Mouse (Mus musculus) liver, embryonic 11.5 days (tissue): ENCODE results near the gene Lrriq4. TPM values are rescaled to one million over a fixed set of nuclear protein-coding genes. Genes with fewer than 3 reads are reported as not detected.
A peak's percentile ranks its signal among the peaks of the same experiment; 100 is the strongest.

Source experiments
- ATAC-seq: fragments of 200-750 bp; cut with Nextera tagmentation; replicated peaks from 2 replicates; pipeline ENCODE4 v1.8.0; 2017; ENCODE audit warnings: moderate number of reproducible peaks, mild to moderate bottlenecking, moderate TSS enrichment, moderate library complexity; ENCODE audit not compliant: low FRiP score
- DNase-seq: peaks from one replicate; pipeline ENCODE4 v3.0.0-alpha.2; 2017; ENCODE audit warnings: low spot score
- H3K27ac ChIP-seq: fragments of 300-500 bp; sonication (generic); 2 replicates; pipeline ENCODE4 v1.5.1; 2014; ENCODE audit warnings: mild to moderate bottlenecking, low read depth, low read length, control low read depth
- H3K27me3 ChIP-seq: fragments of 300-500 bp; sonication (generic); replicated peaks from 2 replicates; pipeline ENCODE4 v1.6.1; 2014; ENCODE audit warnings: low read length, mixed read lengths; ENCODE audit not compliant: control insufficient read depth, insufficient read depth
- H3K36me3 ChIP-seq: fragments of 300-500 bp; sonication (generic); 2 replicates; pipeline ENCODE4 v1.6.1; 2014; ENCODE audit warnings: mild to moderate bottlenecking, low read length, moderate library complexity, mixed read lengths; ENCODE audit not compliant: control insufficient read depth, insufficient read depth
- H3K4me1 ChIP-seq: fragments of 300-500 bp; sonication (generic); replicated peaks from 2 replicates; pipeline ENCODE4 v1.6.1; 2014; ENCODE audit warnings: low read length, mixed read lengths; ENCODE audit not compliant: control insufficient read depth, insufficient read depth
- H3K4me2 ChIP-seq: fragments of 300-500 bp; sonication (generic); 2 replicates; pipeline ENCODE4 v1.6.1; 2014; ENCODE audit warnings: mild to moderate bottlenecking, control low read depth, moderate library complexity
- H3K4me3 ChIP-seq: fragments of 300-500 bp; sonication (generic); 2 replicates; pipeline ENCODE4 v1.5.1; 2014; ENCODE audit warnings: low read depth, low read length, control low read depth
- H3K9ac ChIP-seq: fragments of 300-500 bp; sonication (generic); 2 replicates; pipeline ENCODE4 v1.6.1; 2014; ENCODE audit warnings: low read depth, low read length, control low read depth
- H3K9me3 ChIP-seq: fragments of 300-500 bp; sonication (generic); 2 replicates; pipeline ENCODE4 v1.6.1; 2016; ENCODE audit warnings: low read length, inconsistent platforms, mixed read lengths; ENCODE audit not compliant: control insufficient read depth
- WGBS: fragments of 180-500 bp; shearing (Covaris S2); extraction: QIAGEN DNeasy Blood & Tissue Kit; methylation state at CpG from one replicate; pipeline ENCODE4 v1.1.7; 2014; 5-methylcytosine and 5-hydroxymethylcytosine counted together
- polyA plus RNA-seq: library from polyadenylated mRNA; unstranded; fragments of >200 nt; fragmentation: Nextera tagmentation; extraction: Ambion mirVana; gene quantifications from 2 replicates; pipeline ENCODE4 v1.2.1, GENCODE M21; 2014

Gene Lrriq4
- polyA plus RNA-seq, 1 experiment from 2014 or later, result not detected

DNA sequence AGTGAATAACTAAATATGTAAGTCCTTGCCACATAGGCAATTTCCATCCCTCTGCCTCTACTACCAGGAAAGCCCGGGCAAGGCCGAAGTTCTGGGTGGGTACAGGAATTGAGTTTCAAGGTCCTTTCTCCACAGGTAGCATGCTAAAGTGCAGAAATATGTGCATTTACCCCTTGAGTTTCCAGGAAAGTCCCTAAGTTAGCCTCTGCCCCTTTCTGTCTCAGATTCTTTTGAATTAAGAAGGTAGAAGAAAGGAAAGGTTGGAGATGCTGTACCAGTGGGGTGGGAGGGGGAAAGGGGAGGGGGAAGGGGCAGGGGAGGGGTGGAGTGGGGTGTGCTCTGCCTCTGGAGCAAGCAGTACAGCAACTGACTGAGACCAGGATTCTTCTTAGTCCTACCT lies 4.2 kb downstream of the Lrriq4 start:
- Histone ChIP-seq H3K4me3 (no peak overlapping the region), H3K4me2 (no peak overlapping the region), H3K4me1 (no peaks in the 10 kb centered on the region), H3K36me3 (no peaks in the 10 kb centered on the region), H3K27ac (no peak overlapping the region), H3K9ac (no peak overlapping the region), H3K9me3 (no peaks in the 10 kb centered on the region), H3K27me3 (peaks cover 26% of the 10 kb centered on the region)
- ATAC-seq, result no peak
- 90% methylated on average over 2 of the region's 2 CpGs for WGBS
- no peak for DNase-seq

DNA sequence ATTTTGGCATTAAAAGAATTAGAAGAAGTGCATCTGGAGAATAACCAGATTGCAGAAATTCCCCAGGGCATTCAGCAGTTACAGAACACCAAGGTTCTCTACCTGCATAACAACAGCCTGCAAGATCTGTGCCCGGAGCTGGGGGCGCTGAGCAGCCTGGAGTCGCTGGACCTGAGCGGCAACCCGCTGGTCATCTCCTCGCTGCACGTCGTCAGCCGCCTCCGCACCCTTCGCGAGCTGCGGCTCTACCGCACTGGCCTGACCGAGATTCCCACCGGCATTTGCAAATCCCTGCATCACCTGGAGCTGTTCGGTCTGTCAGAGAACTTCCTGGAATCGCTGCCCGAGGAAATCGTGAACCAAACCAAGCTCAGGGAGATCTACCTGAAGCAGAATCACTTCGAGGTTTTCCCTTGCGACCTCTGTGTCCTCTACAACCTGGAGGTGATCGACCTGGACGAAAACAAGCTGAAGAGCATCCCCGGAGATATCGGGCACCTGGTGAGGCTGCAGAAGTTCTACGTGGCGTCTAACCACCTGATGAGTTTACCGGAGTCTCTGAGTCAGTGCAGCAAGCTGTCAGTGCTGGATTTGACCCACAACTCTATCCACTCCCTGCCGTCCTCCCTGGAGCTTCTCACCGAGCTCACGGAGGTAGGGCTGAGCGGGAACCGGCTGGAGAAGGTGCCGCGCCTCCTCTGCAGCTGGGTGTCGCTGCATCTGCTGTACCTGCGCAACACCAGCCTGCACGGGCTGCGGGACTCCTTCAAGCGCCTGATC lies 5.9 kb downstream of the Lrriq4 start:
- WGBS, result 2% methylated on average over 41 of the region's 41 CpGs
- H3K27me3 ChIP-seq, result peaks cover 26% of the 10 kb centered on the region
- H3K4me2 ChIP-seq, result peak overlapping the region; percentile 71
- no peak overlapping the region for H3K27ac ChIP-seq
- no peaks in the 10 kb centered on the region for H3K9me3 ChIP-seq
- no peak overlapping the region for H3K9ac ChIP-seq
- peak overlapping the region; percentile 37 for H3K4me3 ChIP-seq
- H3K36me3 ChIP-seq, result no peaks in the 10 kb centered on the region
- DNase-seq (peak; percentile 38), ATAC-seq (no peak)
- H3K4me1 ChIP-seq, result no peaks in the 10 kb centered on the region

DNA sequence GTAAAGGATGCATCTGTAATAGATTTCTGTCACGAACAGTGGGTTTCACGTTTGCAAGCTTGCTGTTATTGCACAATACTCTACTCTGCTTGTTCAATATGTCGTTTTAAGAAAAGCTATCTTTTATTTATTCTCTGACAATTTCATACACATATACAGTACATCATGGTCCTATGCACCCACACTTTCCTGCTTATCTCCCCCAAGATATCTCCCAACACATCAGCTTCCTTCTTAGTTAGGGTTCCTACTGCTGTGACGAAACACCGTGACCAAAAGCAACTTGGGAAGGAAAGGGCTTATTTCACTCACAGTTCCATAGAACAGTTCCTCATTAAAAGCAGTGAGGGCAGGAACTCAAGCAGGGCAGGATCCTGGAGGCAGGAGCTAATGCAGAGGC lies 11.6 kb downstream of the Lrriq4 start:
- Histone ChIP-seq H3K36me3 (no peaks in the 10 kb centered on the region), H3K9me3 (no peaks in the 10 kb centered on the region), H3K9ac (no peak overlapping the region), H3K27ac (no peak overlapping the region), H3K4me2 (no peak overlapping the region), H3K27me3 (peaks cover 5% of the 10 kb centered on the region), H3K4me1 (no peaks in the 10 kb centered on the region), H3K4me3 (no peak overlapping the region)
- ATAC-seq (no peak), DNase-seq (no peak)
- 71% methylated on average over 5 of the region's 5 CpGs for WGBS

- H3K36me3 ChIP-seq, result no peaks in the 10 kb centered on the region
- 75% methylated on average over 9 of the region's 9 CpGs for WGBS
- no peak overlapping the region for H3K4me3 ChIP-seq
- no peak for ATAC-seq
- H3K4me2 ChIP-seq, result no peak overlapping the region
- no peak for DNase-seq
- no peaks in the 10 kb centered on the region for H3K9me3 ChIP-seq
- no peaks in the 10 kb centered on the region for H3K4me1 ChIP-seq
- no peak overlapping the region for H3K9ac ChIP-seq
- no peaks in the 10 kb centered on the region for H3K27me3 ChIP-seq
- H3K27ac ChIP-seq, result no peak overlapping the region
Measured at GRCm38 (mm10) chr3:30658486-30658885, 14.2 kb downstream of the Lrriq4 start.

- DNase-seq (no peak), ATAC-seq (no peak)
- WGBS, result 21% methylated on average over 6 of the region's 6 CpGs
- H3K36me3 ChIP-seq, result no peaks in the 10 kb centered on the region
- H3K9ac ChIP-seq, result no peak overlapping the region
- H3K27ac ChIP-seq, result no peak overlapping the region
- H3K9me3 ChIP-seq, result no peaks in the 10 kb centered on the region
- H3K4me3 ChIP-seq, result no peak overlapping the region
- H3K4me1 ChIP-seq, result no peaks in the 10 kb centered on the region; the same call in 1 of the 2 replicates
- H3K27me3 ChIP-seq, result no peaks in the 10 kb centered on the region
- no peak overlapping the region for H3K4me2 ChIP-seq
Measured at GRCm38 (mm10) chr3:30683190-30683589, 38.9 kb downstream of the Lrriq4 start.

- no peak overlapping the region for H3K4me3 ChIP-seq
- no peak overlapping the region for H3K9ac ChIP-seq
- no peaks in the 10 kb centered on the region; the same call in 1 of the 2 replicates for H3K4me1 ChIP-seq
- H3K27me3 ChIP-seq, result no peaks in the 10 kb centered on the region
- H3K9me3 ChIP-seq, result no peaks in the 10 kb centered on the region
- H3K4me2 ChIP-seq, result no peak overlapping the region
- DNase-seq, result no peak
- no peaks in the 10 kb centered on the region for H3K36me3 ChIP-seq
- 72% methylated on average over 3 of the region's 3 CpGs for WGBS
- H3K27ac ChIP-seq, result no peak overlapping the region
- ATAC-seq, result no peak
Measured at GRCm38 (mm10) chr3:30687216-30687615, 42.9 kb downstream of the Lrriq4 start.

DNA sequence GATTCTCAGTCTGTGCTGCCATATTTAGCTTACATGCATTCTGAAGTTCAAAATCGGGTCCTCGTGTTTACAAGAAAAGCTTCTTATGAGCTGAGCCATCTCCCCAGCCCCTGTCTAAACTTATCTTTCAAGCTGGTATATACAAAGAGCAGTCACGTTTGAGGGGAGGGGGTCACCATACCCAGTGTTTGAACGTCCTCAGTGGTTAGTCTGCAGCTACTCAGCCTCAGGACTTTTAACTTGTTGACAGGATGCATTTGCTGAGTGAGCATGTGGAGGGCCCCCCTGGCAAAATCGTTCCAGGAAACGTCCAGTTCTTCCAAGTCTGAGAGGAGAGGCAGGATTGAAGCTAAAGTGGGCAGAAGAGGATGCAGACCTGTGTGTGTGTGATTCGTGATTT lies 46.7 kb downstream of the Lrriq4 start:
- Histone ChIP-seq H3K27ac (no peak overlapping the region), H3K27me3 (no peaks in the 10 kb centered on the region), H3K4me1 (no peaks in the 10 kb centered on the region), H3K9ac (no peak overlapping the region), H3K9me3 (no peaks in the 10 kb centered on the region), H3K4me2 (no peak overlapping the region), H3K36me3 (no peaks in the 10 kb centered on the region), H3K4me3 (no peak overlapping the region)
- DNase-seq (no peak), ATAC-seq (no peak)
- WGBS, result 55% methylated on average over 7 of the region's 7 CpGs

- DNase-seq, result no peak
- 86% methylated on average over 2 of the region's 2 CpGs for WGBS
- no peaks in the 10 kb centered on the region for H3K9me3 ChIP-seq
Measured at GRCm38 (mm10) chr3:30695661-30696060, 51.4 kb downstream of the Lrriq4 start.

GRCm38 (mm10) chr3:30696346-30696745 lies 52.0 kb downstream of the Lrriq4 start:
- H3K27ac ChIP-seq, result no peak overlapping the region
- H3K9me3 ChIP-seq, result no peaks in the 10 kb centered on the region
- ATAC-seq, result no peak
- no peaks in the 10 kb centered on the region for H3K36me3 ChIP-seq
- no peaks in the 10 kb centered on the region for H3K4me1 ChIP-seq
- no peak overlapping the region for H3K4me2 ChIP-seq
- WGBS, result 19% methylated on average over 2 of the region's 2 CpGs
- no peak overlapping the region for H3K4me3 ChIP-seq
- DNase-seq, result no peak
- no peaks in the 10 kb centered on the region for H3K27me3 ChIP-seq
- no peak overlapping the region for H3K9ac ChIP-seq

More at GRCm38 (mm10) chr3:30695661-30696060, 51.4 kb downstream of the Lrriq4 start:
- Histone ChIP-seq H3K4me2 (no peak overlapping the region), H3K4me3 (no peak overlapping the region), H3K4me1 (no peaks in the 10 kb centered on the region), H3K36me3 (no peaks in the 10 kb centered on the region), H3K27ac (no peak overlapping the region), H3K27me3 (no peaks in the 10 kb centered on the region), H3K9ac (no peak overlapping the region)
- ATAC-seq, result no peak
